Mouse (Mus musculus): ENCODE measurements around the gene Per1. TPM values are rescaled to one million over a fixed set of nuclear protein-coding genes. Genes with fewer than 3 reads are reported as not detected.

Gene Per1
- total RNA-seq, 2 experiments from 2014 or later = 9.4 to 10.3 TPM

DNA sequence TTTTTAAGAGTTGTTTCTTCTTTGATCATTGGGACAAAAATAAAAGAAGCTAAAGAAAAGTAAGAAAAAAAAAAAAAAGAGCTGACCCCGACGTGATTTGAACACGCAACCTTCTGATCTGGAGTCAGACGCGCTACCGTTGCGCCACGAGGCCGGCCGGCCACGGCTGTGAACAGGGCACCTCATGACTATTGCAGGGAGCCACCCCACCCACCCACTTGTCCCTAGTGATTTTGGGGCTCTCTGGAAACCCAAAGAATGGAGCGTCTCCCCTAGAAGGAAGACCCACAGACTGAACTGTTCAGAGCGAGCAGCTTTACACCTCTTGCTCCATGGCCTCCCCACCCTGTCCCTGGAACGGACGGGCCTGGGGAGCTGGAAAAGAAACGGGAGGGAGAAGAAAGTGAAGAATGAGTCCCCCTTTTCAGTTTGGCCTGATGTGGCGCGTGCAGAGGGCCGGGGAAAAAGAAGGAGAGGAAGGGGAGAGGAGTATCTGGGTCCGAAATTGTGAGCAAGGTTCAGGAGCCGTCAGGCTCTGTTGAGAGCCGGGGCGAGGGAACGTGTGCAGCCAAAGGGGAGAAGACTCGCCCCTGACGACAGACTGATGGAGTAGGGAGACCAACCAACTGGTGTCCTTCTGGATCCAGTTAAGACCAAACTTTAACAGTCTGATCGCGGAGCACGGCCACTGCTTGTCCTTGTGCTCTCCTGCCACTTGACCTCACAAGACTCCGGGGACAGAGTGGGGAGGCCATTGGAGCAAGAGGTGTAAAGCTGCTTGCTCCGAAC, 31.4 kb upstream of the Per1 start:
- no peak for ATAC-seq (replicated peaks; ENCODE audit: poor library complexity, severe bottlenecking)

DNA sequence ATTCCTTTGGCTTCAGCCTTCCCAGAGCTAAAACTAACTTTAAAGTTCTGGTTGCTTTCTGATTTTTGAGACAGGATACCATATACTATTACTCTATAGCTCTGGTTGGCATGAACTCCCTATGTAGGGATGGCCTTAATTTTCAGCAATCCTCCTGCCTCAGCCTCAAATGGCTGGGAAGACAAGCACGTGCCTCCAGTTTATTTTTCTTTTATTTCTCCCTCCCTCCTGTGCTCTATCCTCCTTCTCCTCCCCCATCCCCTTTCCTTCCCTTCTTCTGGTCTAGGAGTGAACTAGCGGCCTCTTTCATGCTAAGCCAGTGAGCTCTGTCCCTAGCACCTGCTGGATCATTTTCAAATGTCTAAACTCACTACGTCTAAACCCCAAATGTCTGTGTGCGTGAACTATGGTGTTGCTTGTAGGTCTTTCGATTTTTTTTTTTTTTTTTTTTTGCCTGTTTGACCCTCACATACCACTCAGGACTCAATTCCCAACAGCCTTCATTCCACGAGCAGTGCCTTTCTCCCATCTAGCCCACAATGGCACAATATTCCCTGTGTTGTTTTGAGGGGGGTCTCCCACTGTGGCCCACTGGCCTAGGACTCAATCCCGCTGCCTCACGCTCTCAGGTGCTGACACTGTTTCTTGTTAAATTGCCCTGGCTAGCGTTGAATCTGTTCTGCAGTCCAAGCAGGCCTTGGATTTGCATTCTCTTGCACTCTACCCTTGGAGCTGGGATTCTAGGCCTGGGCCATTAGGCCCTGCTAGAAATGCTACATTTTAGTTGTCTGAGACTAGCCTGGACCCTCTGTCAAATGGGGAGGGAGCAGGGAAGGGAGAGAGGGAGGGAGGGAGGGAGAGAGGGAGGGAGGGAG, 30.5 kb upstream of the Per1 start:
- ATAC-seq (replicated peaks; ENCODE audit: poor library complexity, severe bottlenecking) = no peak

DNA sequence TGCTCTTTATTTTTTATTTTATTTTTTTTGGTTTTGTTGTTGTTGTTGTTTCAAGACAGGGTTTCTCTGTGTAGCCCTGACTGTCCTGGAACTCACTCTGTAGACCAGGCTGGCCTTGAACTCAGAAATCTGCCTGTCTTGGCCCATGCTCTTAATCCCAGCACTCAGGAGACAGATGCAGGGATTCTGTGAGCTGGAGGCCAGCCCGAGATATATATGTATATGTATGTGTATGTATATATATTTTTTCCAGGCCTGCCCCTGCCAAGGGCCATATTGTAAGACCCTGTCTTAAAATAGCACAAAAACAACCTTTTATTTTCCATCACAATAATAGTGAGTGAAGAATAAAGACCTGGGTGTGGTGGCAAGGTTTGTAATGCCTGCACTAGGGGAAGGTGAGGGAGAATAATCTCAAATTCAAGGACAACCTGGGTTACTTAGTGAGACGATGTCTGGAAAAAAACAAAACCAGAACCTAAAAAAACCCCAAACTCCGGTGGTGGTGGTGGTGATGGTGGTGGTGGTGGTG, 29.6 kb upstream of the Per1 start:
- ATAC-seq (replicated peaks; ENCODE audit: poor library complexity, severe bottlenecking) = no peak

GRCm38 (mm10) chr11:69066163-69066861, 28.7 kb upstream of the Per1 start:
- ATAC-seq (replicated peaks; ENCODE audit: poor library complexity, severe bottlenecking) = peak; percentile 44

DNA sequence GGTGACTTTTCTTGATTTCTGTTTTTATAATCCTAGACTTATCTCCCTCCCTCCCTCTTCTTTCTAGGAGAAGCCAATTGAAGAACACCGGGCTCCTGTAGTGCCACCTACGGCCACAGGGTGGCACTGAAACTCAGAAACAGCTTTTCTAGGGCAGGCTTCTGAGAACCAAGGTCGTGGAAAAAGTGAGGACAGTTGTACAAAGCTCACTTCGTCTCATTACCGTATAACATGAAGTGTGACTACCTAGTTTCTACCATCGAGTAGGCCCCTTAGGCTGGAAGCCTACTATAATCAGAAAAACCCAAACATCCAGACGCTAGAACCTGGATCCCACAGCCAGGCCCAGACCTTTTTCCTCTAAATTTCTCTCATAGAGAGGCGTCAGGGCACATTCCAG, 28.1 kb upstream of the Per1 start:
- peak; percentile 35 for ATAC-seq (replicated peaks; ENCODE audit: poor library complexity, severe bottlenecking)

GRCm38 (mm10) chr11:69067601-69068000, 27.4 kb upstream of the Per1 start:
- no peak for ATAC-seq (replicated peaks; ENCODE audit: poor library complexity, severe bottlenecking)

DNA sequence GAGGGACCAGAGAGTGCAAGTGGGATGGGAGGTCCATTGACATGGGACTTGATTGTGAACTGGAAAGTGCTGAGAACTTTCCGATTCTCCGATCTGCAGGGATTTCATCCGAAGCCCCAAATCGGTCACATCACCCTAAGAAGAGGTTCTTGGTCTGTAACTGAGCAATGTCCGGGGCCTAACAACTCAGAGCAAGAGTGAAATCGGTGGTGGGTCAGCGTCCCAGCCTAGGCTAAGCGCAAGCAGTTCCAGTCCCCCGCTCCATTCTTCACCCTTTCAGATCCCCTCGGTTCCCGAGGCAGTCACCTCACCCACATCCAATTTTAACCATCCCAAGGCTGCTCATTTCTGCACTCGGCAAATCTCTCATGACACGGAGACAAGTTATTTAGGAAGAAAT, 24.9 kb upstream of the Per1 start:
- ATAC-seq (replicated peaks; ENCODE audit: poor library complexity, severe bottlenecking) = no peak

- ATAC-seq (replicated peaks; ENCODE audit: poor library complexity, severe bottlenecking) = peak; percentile 54
Observed at GRCm38 (mm10) chr11:69070590-69071222, 24.3 kb upstream of the Per1 start, which contains the start of gene Tmem107. Gene Tmem107, plus strand, starts transcription at chr11:69070806.

- no peak for ATAC-seq (replicated peaks; ENCODE audit: poor library complexity, severe bottlenecking)
Observed at GRCm38 (mm10) chr11:69071262-69071661, 23.8 kb upstream of the Per1 start.

GRCm38 (mm10) chr11:69072234-69072633, 22.8 kb upstream of the Per1 start:
- ATAC-seq (replicated peaks; ENCODE audit: poor library complexity, severe bottlenecking) = no peak

GRCm38 (mm10) chr11:69072666-69073064, 22.4 kb upstream of the Per1 start:
- no peak for ATAC-seq (replicated peaks; ENCODE audit: poor library complexity, severe bottlenecking)

DNA sequence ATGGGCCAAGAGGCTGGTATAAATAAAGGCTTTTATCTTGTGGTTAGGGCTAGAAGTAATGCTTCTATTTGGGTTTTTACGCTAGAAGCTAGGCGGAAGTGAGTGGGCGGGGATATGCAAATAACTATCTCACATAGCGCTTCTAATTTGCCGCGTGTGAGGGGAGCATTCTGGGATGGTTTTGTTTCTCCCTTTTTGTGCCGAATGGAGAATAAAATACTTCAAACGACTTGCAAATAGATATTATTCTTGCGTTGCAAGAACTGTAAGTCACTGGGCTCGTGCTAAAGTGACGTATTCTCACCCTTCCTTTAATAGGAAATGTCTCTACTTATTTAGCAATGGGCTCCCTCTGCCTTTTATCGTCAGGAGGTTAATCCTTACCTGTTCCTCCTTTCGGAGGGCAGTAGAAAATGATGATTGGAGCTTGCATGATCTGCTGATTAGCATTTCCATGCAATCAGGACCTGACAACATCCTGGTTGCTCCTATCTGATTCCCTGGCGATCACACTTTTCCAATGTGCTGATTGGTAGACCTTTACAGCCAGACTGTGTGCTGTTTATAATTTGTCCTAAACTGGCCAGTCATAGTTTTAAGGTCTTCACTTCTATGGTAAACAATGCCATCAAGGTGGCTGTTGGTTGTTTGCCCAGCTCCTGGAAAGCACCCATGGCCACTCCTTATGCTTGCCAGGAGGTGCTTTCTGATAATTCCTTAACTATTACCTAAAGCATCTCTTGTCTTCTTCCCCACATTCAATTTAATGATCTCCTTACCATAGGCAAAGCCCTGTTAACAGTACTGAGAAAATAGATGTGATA, 21.7 kb upstream of the Per1 start:
- ATAC-seq (replicated peaks; ENCODE audit: poor library complexity, severe bottlenecking) = peak; percentile 65

DNA sequence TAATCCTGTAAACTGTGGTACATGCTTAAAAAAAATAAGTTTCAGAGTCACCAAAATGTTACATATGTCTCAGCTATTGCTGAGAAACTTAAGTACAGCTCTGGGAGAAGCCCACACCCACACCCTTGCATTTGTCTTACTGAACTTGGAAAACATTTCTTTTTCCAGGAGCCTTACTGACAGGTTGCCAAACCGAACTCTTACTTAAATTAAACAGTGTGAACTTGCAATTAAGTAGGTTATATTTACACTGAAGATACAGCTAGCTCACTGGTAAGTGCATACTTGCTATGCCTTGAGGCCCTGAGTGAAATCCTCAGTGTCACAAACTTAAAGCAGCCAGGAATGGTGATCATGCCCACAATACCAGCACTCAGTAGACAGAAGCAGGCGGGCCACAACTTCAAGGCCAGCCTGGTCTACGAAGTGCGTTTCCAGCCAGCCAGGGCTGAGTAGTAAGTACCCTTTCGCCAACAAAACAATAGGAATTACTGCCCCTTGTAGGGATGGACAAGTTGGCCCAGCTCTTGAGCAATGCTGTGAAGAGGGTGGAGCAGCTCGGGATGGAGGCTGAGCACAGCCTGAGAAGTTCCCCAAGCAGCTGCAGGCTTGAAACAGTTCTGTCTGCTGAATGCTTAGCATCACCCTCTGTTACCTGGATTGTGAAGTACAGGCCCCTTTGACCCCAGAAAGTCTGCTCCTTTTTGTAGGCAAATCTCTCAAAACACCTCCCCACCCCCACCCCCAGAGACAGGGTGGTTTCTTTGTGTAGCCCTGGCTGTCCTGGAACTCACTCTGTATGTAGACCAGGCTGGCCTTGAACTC, 20.9 kb upstream of the Per1 start:
- peak; percentile 11; the same call in 1 of the 2 replicates for ATAC-seq (replicated peaks; ENCODE audit: poor library complexity, severe bottlenecking)

DNA sequence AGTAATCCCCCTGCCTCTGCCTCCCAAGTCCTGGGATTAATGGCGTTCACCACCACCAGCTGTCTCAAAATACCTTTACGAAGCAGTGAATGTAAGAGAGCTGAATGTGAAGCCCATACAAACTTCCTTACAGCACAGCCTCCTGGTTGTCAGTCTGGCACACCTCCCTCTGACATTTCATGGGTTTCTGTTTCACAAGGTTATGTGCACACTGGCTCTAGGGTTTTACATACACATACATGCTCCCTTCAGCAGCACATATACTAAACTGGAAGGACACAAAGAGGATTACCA, 20.3 kb upstream of the Per1 start:
- no peak for ATAC-seq (replicated peaks; ENCODE audit: poor library complexity, severe bottlenecking)

DNA sequence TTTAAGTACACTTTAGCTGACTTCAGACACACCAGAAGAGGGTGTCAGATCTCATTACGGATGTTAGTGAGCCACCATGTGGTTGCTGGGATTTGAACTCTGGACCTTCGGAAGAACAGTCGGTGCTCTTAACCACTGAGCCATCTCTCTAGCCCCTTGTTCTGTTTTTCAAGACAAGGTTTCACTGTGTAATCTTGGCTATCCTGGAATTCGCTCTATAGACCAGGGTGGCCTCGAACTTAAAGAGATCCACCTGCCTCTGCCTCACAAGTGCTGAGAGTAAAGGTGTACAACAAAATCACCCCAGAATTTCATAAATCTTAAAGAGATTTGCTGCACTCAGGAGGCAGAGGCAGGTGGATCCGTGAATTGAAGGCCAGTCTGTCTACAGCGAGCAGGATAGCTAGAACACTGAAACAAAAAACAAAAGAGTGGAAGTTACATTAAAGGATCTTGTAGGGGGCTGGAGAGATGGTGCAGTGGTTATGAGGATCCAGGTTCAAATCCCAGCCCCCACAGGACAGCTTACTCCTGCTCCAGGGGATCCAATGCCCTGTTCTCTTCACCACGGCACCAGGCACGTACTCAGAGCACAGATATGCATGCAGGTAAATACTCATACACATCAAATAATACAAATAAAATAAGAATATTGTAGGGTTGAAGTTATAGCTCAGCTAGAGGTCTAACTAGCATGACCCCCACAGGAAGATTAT, 19.1 kb upstream of the Per1 start:
- ATAC-seq (replicated peaks; ENCODE audit: poor library complexity, severe bottlenecking) = no peak

DNA sequence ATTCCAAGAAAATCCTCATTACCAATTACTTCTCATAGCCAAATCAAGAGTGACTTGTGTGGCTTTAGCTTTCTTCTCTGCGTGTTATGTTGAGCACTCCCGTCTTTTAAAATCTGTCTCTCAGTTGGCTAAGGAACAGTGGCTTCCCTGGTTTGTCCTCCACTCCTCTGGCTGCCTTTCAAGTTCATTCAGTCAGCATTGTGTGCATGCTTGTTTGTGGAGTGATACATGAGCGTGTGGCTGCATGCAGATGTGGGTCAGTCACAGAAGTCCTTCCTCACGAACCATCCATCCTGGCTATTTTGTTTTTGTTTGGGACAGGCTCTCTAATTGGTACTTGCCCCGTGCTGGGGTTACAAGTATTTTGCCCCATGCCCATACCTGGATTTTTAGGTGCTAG, 18.4 kb upstream of the Per1 start:
- no peak for ATAC-seq (replicated peaks; ENCODE audit: poor library complexity, severe bottlenecking)

DNA sequence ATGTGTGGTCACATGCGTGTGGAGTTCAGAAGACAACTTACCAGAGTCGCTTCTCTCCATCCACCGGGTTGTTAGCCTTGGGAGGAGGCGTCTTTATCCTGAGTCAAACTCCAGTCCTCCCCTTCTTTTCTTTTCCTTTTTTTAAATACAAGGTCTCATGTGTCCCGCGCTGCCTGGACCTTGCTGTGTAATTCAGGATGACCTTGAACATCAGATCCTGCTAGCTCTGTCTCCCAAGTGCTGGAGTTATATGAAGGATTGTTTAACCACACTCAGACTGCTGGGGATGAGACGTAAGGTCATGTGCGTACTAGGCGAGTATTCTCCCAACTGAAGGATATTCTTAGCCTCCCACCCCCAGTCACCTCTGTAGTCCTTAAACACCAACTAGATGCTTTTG, 17.7 kb upstream of the Per1 start:
- ATAC-seq (replicated peaks; ENCODE audit: poor library complexity, severe bottlenecking) = no peak

- no peak for ATAC-seq (replicated peaks; ENCODE audit: poor library complexity, severe bottlenecking)
Observed at GRCm38 (mm10) chr11:69078041-69078440, 17.0 kb upstream of the Per1 start.
